Mouse (Mus musculus): Measurements from ENCODE around the gene Vmn1r203.
"Not testable (repeated sequence)": the region's sequence is repeated elsewhere in the genome, so short reads cannot be mapped to it uniquely, and the experiment has no call there.

DNA sequence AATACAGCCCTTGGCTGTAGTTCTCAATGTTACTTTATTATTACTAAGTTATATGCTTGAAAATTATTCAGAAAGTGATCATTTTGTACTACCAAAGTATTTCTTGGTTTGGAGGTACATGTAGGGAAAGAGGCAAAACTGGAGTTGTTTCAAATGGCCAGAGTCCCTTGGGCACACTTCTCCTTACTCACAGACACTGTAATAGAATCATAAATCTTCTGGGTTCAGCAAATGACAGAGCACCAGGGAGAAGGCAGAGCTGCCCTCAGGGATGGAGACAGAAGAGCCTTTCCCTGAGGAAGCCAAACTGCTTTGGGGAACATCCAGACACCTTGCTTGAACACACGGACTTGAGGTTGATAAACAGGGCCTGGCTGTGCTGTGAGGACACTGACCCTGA lies 35.0 kb downstream of the Vmn1r203 start, which contains the start of gene Vmn1r204:
- not testable (repeated sequence) for TF ChIP-seq CTCF (IDR thresholded peaks at IDR 0.05; ENCODE audit: control insufficient read depth, insufficient read depth, insufficient replicate concordance, low read depth, low read length); POLR2A (IDR thresholded peaks at IDR 0.05; ENCODE audit: control insufficient read depth, low read depth, low read length)
